ENCODE assay signal across 24 mouse cellular contexts in the genomic region with DNA sequence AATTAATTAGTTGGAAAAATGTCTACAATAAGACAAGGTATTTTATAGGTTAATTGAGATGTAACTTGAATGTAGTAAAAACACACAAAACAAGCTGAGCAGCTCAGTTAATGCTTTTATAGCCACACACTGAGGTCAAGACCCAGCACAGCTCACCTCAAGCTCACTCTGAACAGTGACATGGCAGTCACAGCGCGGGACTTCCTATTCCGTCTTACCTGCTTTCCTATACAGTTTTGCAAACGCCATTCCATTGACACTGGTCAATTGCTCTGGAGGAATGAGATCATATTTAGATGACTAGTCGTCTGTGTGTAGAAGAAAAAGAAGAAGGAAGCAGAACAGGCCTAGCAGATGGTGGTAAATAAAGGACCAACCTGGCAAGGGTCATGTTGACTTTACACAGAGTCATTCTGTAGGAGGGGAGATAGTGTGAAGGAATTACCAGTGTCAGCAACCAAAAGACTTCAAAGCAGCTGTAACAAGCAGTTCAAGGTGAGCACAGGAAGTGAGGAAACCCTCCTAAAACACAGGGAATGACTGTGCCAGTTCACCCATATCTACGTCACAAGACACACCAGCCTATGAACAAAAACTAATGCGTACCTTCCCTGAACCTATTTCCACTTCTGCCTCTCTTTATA.
DNase-seq lines count a peak whose midpoint lies in the region; ATAC-seq and TF ChIP-seq lines count a peak whose summit lies in the region.
"Had no signal": no experiment of that assay in that cellular context is flagged by ENCODE, and none has a peak within 500 bp of the region (broad histone marks: within the 10 kb centered on the region; RNA-seq: fewer than 3 reads in every experiment).

No protein-coding gene starts in this region.

- H3K27ac ChIP-seq in liver, embryonic 15.5 days (replicated peaks), result no peak overlapping the region
- no peak overlapping the region for H3K27ac ChIP-seq in liver, postnatal 0 days (ENCODE audit: low read depth)
- H3K27ac ChIP-seq in intestine, embryonic 14.5 days (ENCODE audit: low read depth), result no peak overlapping the region
- H3K27ac ChIP-seq in stomach, embryonic 14.5 days (ENCODE audit: low read length), result no peak overlapping the region
- no peak overlapping the region for H3K27ac ChIP-seq in hindbrain, postnatal 0 days
- no peak overlapping the region for H3K27ac ChIP-seq in forebrain, embryonic 12.5 days
- H3K27ac ChIP-seq: hindbrain, embryonic 10.5 days; hindbrain, embryonic 15.5 days; kidney, postnatal 0 days had no signal

- TF ChIP-seq EP300 in liver, postnatal 0 days (IDR thresholded peaks at IDR 0.05; ENCODE audit: low read depth), result no peak

- 70% methylated on average over 7 of the region's 7 CpGs for WGBS in liver, embryonic 15.5 days (ENCODE audit: insufficient replicate concordance)
- 64% methylated on average over 7 of the region's 7 CpGs for WGBS in liver, postnatal 0 days (ENCODE audit: insufficient replicate concordance)
- 65% methylated on average over 7 of the region's 7 CpGs for WGBS in intestine, embryonic 14.5 days
- WGBS in stomach, embryonic 14.5 days, result 65% methylated on average over 7 of the region's 7 CpGs
- WGBS in hindbrain, postnatal 0 days, result 89% methylated on average over 7 of the region's 7 CpGs
- WGBS in forebrain, embryonic 12.5 days, result 89% methylated on average over 7 of the region's 7 CpGs

- peak; percentile 12; the same call in 1 of the 2 replicates for ATAC-seq in liver, embryonic 15.5 days (ENCODE audit: insufficient read depth)
- no peak for ATAC-seq in liver, postnatal 0 days
- ATAC-seq in intestine, embryonic 14.5 days (replicated peaks; ENCODE audit: low FRiP score, low TSS enrichment, low read depth), result peak; percentile 77
- peak; percentile 79 for ATAC-seq in stomach, embryonic 14.5 days (ENCODE audit: insufficient number of reproducible peaks, insufficient read depth, low FRiP score, low read depth)
- no peak for ATAC-seq in hindbrain, postnatal 0 days
- ATAC-seq in forebrain, embryonic 12.5 days (ENCODE audit: low FRiP score), result no peak
- ATAC-seq: midbrain, embryonic 16.5 days had no signal

- H3K9ac ChIP-seq in liver, embryonic 15.5 days, result no peak overlapping the region
- H3K9ac ChIP-seq in liver, postnatal 0 days (replicated peaks), result no peak overlapping the region
- no peak overlapping the region for H3K9ac ChIP-seq in intestine, embryonic 14.5 days (ENCODE audit: low read length)
- H3K9ac ChIP-seq in stomach, embryonic 14.5 days (replicated peaks; ENCODE audit: low read depth, low read length), result no peak overlapping the region
- H3K9ac ChIP-seq in hindbrain, postnatal 0 days (replicated peaks; ENCODE audit: low read length), result no peak overlapping the region
- H3K9ac ChIP-seq in forebrain, embryonic 12.5 days, result no peak overlapping the region
- H3K9ac ChIP-seq: hindbrain, embryonic 15.5 days had no signal

- H3K9me3 ChIP-seq in liver, embryonic 15.5 days (replicated peaks), result no peaks in the 10 kb centered on the region
- H3K9me3 ChIP-seq in liver, postnatal 0 days (ENCODE audit: low read length), result no peaks in the 10 kb centered on the region
- H3K9me3 ChIP-seq in intestine, embryonic 14.5 days (ENCODE audit: control insufficient read depth, low read length), result no peaks in the 10 kb centered on the region
- no peaks in the 10 kb centered on the region for H3K9me3 ChIP-seq in stomach, embryonic 14.5 days (ENCODE audit: control insufficient read depth, low read depth, low read length)
- H3K9me3 ChIP-seq in hindbrain, postnatal 0 days (ENCODE audit: low read length), result no peaks in the 10 kb centered on the region
- no peaks in the 10 kb centered on the region for H3K9me3 ChIP-seq in forebrain, embryonic 12.5 days
- H3K9me3 ChIP-seq: hindbrain, embryonic 10.5 days; hindbrain, embryonic 15.5 days had no signal

- no peak for DNase-seq in liver, postnatal 0 days
- no peak for DNase-seq in intestine, embryonic 14.5 days (ENCODE audit: low spot score)
- DNase-seq in hindbrain, postnatal 0 days (ENCODE audit: low spot score), result no peak
- no peak for DNase-seq in urinary bladder, postnatal 4 days (ENCODE audit: low spot score in 2 of 2)
- DNase-seq: adrenal gland, postnatal 25 days; cerebellum, adult 18-20 months; cerebellum, postnatal 10 days; gastrocnemius, postnatal 14 days; heart, postnatal 14 days; kidney, adult 18-20 months; kidney, postnatal 4 days; layer of hippocampus, postnatal 36 days; lung, postnatal 36 days; right cerebral cortex, adult 18-20 months; spleen, adult 18-20 months had no signal

- no peak overlapping the region for H3K4me3 ChIP-seq in liver, embryonic 15.5 days (replicated peaks)
- H3K4me3 ChIP-seq in liver, postnatal 0 days (ENCODE audit: low read depth, low read length), result no peak overlapping the region
- H3K4me3 ChIP-seq in intestine, embryonic 14.5 days (ENCODE audit: low read depth, low read length), result no peak overlapping the region
- no peak overlapping the region for H3K4me3 ChIP-seq in stomach, embryonic 14.5 days (ENCODE audit: low read depth, low read length)
- no peak overlapping the region for H3K4me3 ChIP-seq in hindbrain, postnatal 0 days (ENCODE audit: low read length)
- H3K4me3 ChIP-seq in forebrain, embryonic 12.5 days (replicated peaks), result no peak overlapping the region
- H3K4me3 ChIP-seq: erythroblast, embryonic 14.5 days; hindbrain, embryonic 10.5 days; hindbrain, embryonic 15.5 days had no signal

- no peaks in the 10 kb centered on the region for H3K36me3 ChIP-seq in liver, embryonic 15.5 days (replicated peaks)
- no peaks in the 10 kb centered on the region for H3K36me3 ChIP-seq in liver, postnatal 0 days (replicated peaks; ENCODE audit: insufficient read depth, low read length)
- H3K36me3 ChIP-seq in intestine, embryonic 14.5 days (ENCODE audit: control insufficient read depth, insufficient read depth, low read length), result no peaks in the 10 kb centered on the region
- H3K36me3 ChIP-seq in stomach, embryonic 14.5 days (ENCODE audit: control insufficient read depth, insufficient read depth, low read length), result no peaks in the 10 kb centered on the region
- H3K36me3 ChIP-seq in hindbrain, postnatal 0 days (ENCODE audit: insufficient read depth, low read length), result no peaks in the 10 kb centered on the region
- H3K36me3 ChIP-seq in forebrain, embryonic 12.5 days (replicated peaks), result no peaks in the 10 kb centered on the region
- H3K36me3 ChIP-seq: hindbrain, embryonic 10.5 days; hindbrain, embryonic 15.5 days had no signal

- H3K4me2 ChIP-seq in liver, embryonic 15.5 days, result no peak overlapping the region
- no peak overlapping the region for H3K4me2 ChIP-seq in liver, postnatal 0 days (ENCODE audit: low read depth, low read length)
- H3K4me2 ChIP-seq in intestine, embryonic 14.5 days (ENCODE audit: low read length), result no peak overlapping the region
- no peak overlapping the region for H3K4me2 ChIP-seq in stomach, embryonic 14.5 days (replicated peaks; ENCODE audit: low read depth, low read length)
- H3K4me2 ChIP-seq in hindbrain, postnatal 0 days (ENCODE audit: low read depth, low read length), result no peak overlapping the region
- H3K4me2 ChIP-seq in forebrain, embryonic 12.5 days, result no peak overlapping the region
- H3K4me2 ChIP-seq: hindbrain, embryonic 15.5 days; midbrain, embryonic 11.5 days had no signal

- H3K27me3 ChIP-seq in liver, embryonic 15.5 days, result no peaks in the 10 kb centered on the region
- no peaks in the 10 kb centered on the region for H3K27me3 ChIP-seq in liver, postnatal 0 days (ENCODE audit: insufficient read depth, low read length)
- H3K27me3 ChIP-seq in intestine, embryonic 14.5 days (replicated peaks; ENCODE audit: control insufficient read depth, insufficient read depth, low read length), result no peaks in the 10 kb centered on the region
- no peaks in the 10 kb centered on the region for H3K27me3 ChIP-seq in stomach, embryonic 14.5 days (ENCODE audit: control insufficient read depth, insufficient read depth, low read length)
- H3K27me3 ChIP-seq in hindbrain, postnatal 0 days (ENCODE audit: insufficient read depth, low read length), result no peaks in the 10 kb centered on the region
- H3K27me3 ChIP-seq in forebrain, embryonic 12.5 days, result no peaks in the 10 kb centered on the region
- H3K27me3 ChIP-seq: hindbrain, embryonic 15.5 days had no signal

- no peak for TF ChIP-seq CTCF in liver, postnatal 0 days (IDR thresholded peaks at IDR 0.05; ENCODE audit: low read depth)
- TF ChIP-seq CTCF in hindbrain, postnatal 0 days (IDR thresholded peaks at IDR 0.05; ENCODE audit: low read depth), result no peak

- peaks cover 15% of the 10 kb centered on the region; the same call in 1 of the 2 replicates for H3K4me1 ChIP-seq in liver, embryonic 15.5 days (replicated peaks)
- peaks cover 4% of the 10 kb centered on the region; the same call in 1 of the 2 replicates for H3K4me1 ChIP-seq in liver, postnatal 0 days (ENCODE audit: insufficient read depth)
- H3K4me1 ChIP-seq in intestine, embryonic 14.5 days (replicated peaks; ENCODE audit: control insufficient read depth, insufficient read depth, low read length), result no peaks in the 10 kb centered on the region
- no peaks in the 10 kb centered on the region for H3K4me1 ChIP-seq in stomach, embryonic 14.5 days (ENCODE audit: control insufficient read depth, insufficient read depth, low read length)
- no peaks in the 10 kb centered on the region for H3K4me1 ChIP-seq in hindbrain, postnatal 0 days (ENCODE audit: insufficient read depth, low read length)
- peaks cover 5% of the 10 kb centered on the region; the same call in 1 of the 2 replicates for H3K4me1 ChIP-seq in forebrain, embryonic 12.5 days
- H3K4me1 ChIP-seq: hindbrain, embryonic 10.5 days had no signal

Comparison
In these comparisons a context has a peak if more than half of its experiments do, and no peak if none do; other contexts are left out.
1. ATAC-seq: peak in liver, embryonic 15.5 days (single experiment), intestine, embryonic 14.5 days (single experiment) and stomach, embryonic 14.5 days (single experiment); none in liver, postnatal 0 days (single experiment), hindbrain, postnatal 0 days (single experiment) and forebrain, embryonic 12.5 days (single experiment).